Mouse (Mus musculus) kidney, embryonic 16.5 days (tissue): ENCODE measurements around the gene Sema4d. TPM values are rescaled to one million over a fixed set of nuclear protein-coding genes. Genes with fewer than 3 reads are reported as not detected.

Experiments
- ATAC-seq: fragments of 200-750 bp; cut with Nextera tagmentation; 2 replicates; pipeline ENCODE4 v1.8.0; 2017; ENCODE audit warnings: moderate TSS enrichment; ENCODE audit not compliant: low FRiP score, low TSS enrichment
- H3K27ac ChIP-seq: fragments of 300-500 bp; sonication (generic); 2 replicates; pipeline ENCODE4 v1.5.1; 2014; ENCODE audit warnings: low read length
- H3K27me3 ChIP-seq: fragments of 300-500 bp; sonication (generic); 2 replicates; pipeline ENCODE4 v1.6.1; 2014; ENCODE audit warnings: low read length, control low read depth, mixed read lengths; ENCODE audit not compliant: insufficient read depth
- H3K36me3 ChIP-seq: fragments of 300-500 bp; sonication (generic); 2 replicates; pipeline ENCODE4 v1.6.1; 2014; ENCODE audit warnings: low read length, control low read depth, mixed read lengths; ENCODE audit not compliant: insufficient read depth
- H3K4me1 ChIP-seq: fragments of 300-500 bp; sonication (generic); 2 replicates; pipeline ENCODE4 v1.6.1; 2014; ENCODE audit warnings: low read length, control low read depth, mixed read lengths; ENCODE audit not compliant: insufficient read depth
- H3K4me2 ChIP-seq: fragments of 300-500 bp; sonication (generic); replicated peaks from 2 replicates; pipeline ENCODE4 v1.6.1; 2014; ENCODE audit warnings: low read depth, low read length
- H3K4me3 ChIP-seq: fragments of 300-500 bp; sonication (generic); 2 replicates; pipeline ENCODE4 v1.5.1; 2014; ENCODE audit warnings: mild to moderate bottlenecking, low read length
- H3K9ac ChIP-seq: fragments of 300-500 bp; sonication (generic); replicated peaks from 2 replicates; pipeline ENCODE4 v1.6.1; 2014; ENCODE audit warnings: low read length
- H3K9me3 ChIP-seq: fragments of 300-500 bp; sonication (generic); 2 replicates; pipeline ENCODE4 v1.6.1; 2016; ENCODE audit warnings: low read length, control low read depth
- WGBS: fragments of 180-500 bp; shearing (Covaris S2); extraction: QIAGEN DNeasy Blood & Tissue Kit; methylation state at CpG from one replicate; pipeline ENCODE4 v1.1.7; 2014; 5-methylcytosine and 5-hydroxymethylcytosine counted together
- polyA plus RNA-seq: library from polyadenylated mRNA; unstranded; fragments of >200 nt; fragmentation: Nextera tagmentation; extraction: Ambion mirVana; gene quantifications from 2 replicates; pipeline ENCODE4 v1.2.1, GENCODE M21; 2015

The Sema4d gene
- polyA plus RNA-seq, 1 experiment from 2014 or later = 29.0 TPM

- no peaks in the 10 kb centered on the region for H3K27me3 ChIP-seq
- H3K4me2 ChIP-seq = no peak overlapping the region
- peaks cover 2% of the 10 kb centered on the region; the same call in 1 of the 2 replicates for H3K4me1 ChIP-seq
- H3K36me3 ChIP-seq = no peaks in the 10 kb centered on the region
- no peak overlapping the region for H3K9ac ChIP-seq
- ATAC-seq = no peak
- H3K27ac ChIP-seq = no peak overlapping the region
- H3K9me3 ChIP-seq = no peaks in the 10 kb centered on the region
- 49% methylated on average over 8 of the region's 8 CpGs for WGBS
- H3K4me3 ChIP-seq = no peak overlapping the region
Measured at GRCm38 (mm10) chr13:51797899-51798746, 4.6 kb upstream of the Sema4d start.

- WGBS = 50% methylated on average over 5 of the region's 7 CpGs
- Histone ChIP-seq H3K4me3 (peak overlapping the region; percentile 82), H3K4me1 (peaks cover 19% of the 10 kb centered on the region), H3K9me3 (no peaks in the 10 kb centered on the region), H3K4me2 (peak overlapping the region; percentile 90), H3K27ac (no peak overlapping the region), H3K9ac (no peak overlapping the region), H3K27me3 (peaks cover 17% of the 10 kb centered on the region), H3K36me3 (no peaks in the 10 kb centered on the region)
- no peak for ATAC-seq
Measured at GRCm38 (mm10) chr13:51793948-51794347, 401 bp upstream of the Sema4d start.

GRCm38 (mm10) chr13:51792729-51793424, 670 bp downstream of the Sema4d start:
- WGBS = 2% methylated on average over 43 of the region's 43 CpGs

GRCm38 (mm10) chr13:51792135-51792573, 1.4 kb downstream of the Sema4d start:
- H3K27me3 ChIP-seq = peaks cover 17% of the 10 kb centered on the region
- H3K4me3 ChIP-seq = peak overlapping the region; percentile 82
- 0 out of 2 replicates have a peak, but pooled peaks have one; percentile 25 for ATAC-seq
- H3K27ac ChIP-seq = no peak overlapping the region
- H3K9me3 ChIP-seq = no peaks in the 10 kb centered on the region
- WGBS = 28% methylated on average over 11 of the region's 11 CpGs
- H3K36me3 ChIP-seq = no peaks in the 10 kb centered on the region
- peak overlapping the region; percentile 90 for H3K4me2 ChIP-seq
- peaks cover 19% of the 10 kb centered on the region for H3K4me1 ChIP-seq
- peak overlapping the region; percentile 80 for H3K9ac ChIP-seq

More at GRCm38 (mm10) chr13:51792729-51793424, 670 bp downstream of the Sema4d start:
- Histone ChIP-seq H3K4me1 (peaks cover 19% of the 10 kb centered on the region), H3K4me2 (peak overlapping the region; percentile 90), H3K36me3 (no peaks in the 10 kb centered on the region), H3K4me3 (peak overlapping the region; percentile 82), H3K27me3 (peaks cover 17% of the 10 kb centered on the region), H3K9me3 (no peaks in the 10 kb centered on the region), H3K9ac (peak overlapping the region; percentile 80), H3K27ac (peak overlapping the region; percentile 35; the same call in 1 of the 2 replicates)
- peak; percentile 14; the same call in 1 of the 2 replicates for ATAC-seq

GRCm38 (mm10) chr13:51791604-51792003, 1.9 kb downstream of the Sema4d start:
- peak overlapping the region; percentile 80 for H3K9ac ChIP-seq
- ATAC-seq = peak; percentile 49; the same call in 1 of the 2 replicates
- peaks cover 17% of the 10 kb centered on the region for H3K27me3 ChIP-seq
- 68% methylated on average over 3 of the region's 3 CpGs for WGBS
- H3K4me2 ChIP-seq = peak overlapping the region; percentile 90
- H3K9me3 ChIP-seq = no peaks in the 10 kb centered on the region
- no peak overlapping the region for H3K27ac ChIP-seq
- H3K4me3 ChIP-seq = peak overlapping the region; percentile 82
- no peaks in the 10 kb centered on the region for H3K36me3 ChIP-seq
- H3K4me1 ChIP-seq = peaks cover 19% of the 10 kb centered on the region

GRCm38 (mm10) chr13:51790793-51791192, 2.8 kb downstream of the Sema4d start:
- no peak overlapping the region for H3K4me2 ChIP-seq
- H3K27me3 ChIP-seq = peaks cover 17% of the 10 kb centered on the region
- H3K9me3 ChIP-seq = no peaks in the 10 kb centered on the region
- H3K4me1 ChIP-seq = peaks cover 19% of the 10 kb centered on the region
- H3K9ac ChIP-seq = no peak overlapping the region
- H3K27ac ChIP-seq = no peak overlapping the region
- no peak for ATAC-seq
- WGBS = 66% methylated on average over 5 of the region's 5 CpGs
- no peak overlapping the region for H3K4me3 ChIP-seq
- H3K36me3 ChIP-seq = no peaks in the 10 kb centered on the region

- Histone ChIP-seq H3K4me2 (no peak overlapping the region), H3K27me3 (peaks cover 16% of the 10 kb centered on the region), H3K9me3 (no peaks in the 10 kb centered on the region), H3K4me1 (peaks cover 19% of the 10 kb centered on the region), H3K4me3 (no peak overlapping the region), H3K9ac (no peak overlapping the region), H3K27ac (no peak overlapping the region), H3K36me3 (no peaks in the 10 kb centered on the region)
- ATAC-seq = no peak
- WGBS = 39% methylated on average over 2 of the region's 2 CpGs
Measured at GRCm38 (mm10) chr13:51787858-51788257, 5.7 kb downstream of the Sema4d start.

GRCm38 (mm10) chr13:51786616-51787015, 6.9 kb downstream of the Sema4d start:
- H3K27ac ChIP-seq = no peak overlapping the region
- H3K9ac ChIP-seq = no peak overlapping the region
- WGBS = 80% methylated on average over 4 of the region's 4 CpGs
- ATAC-seq = no peak
- no peak overlapping the region for H3K4me3 ChIP-seq
- peaks cover 4% of the 10 kb centered on the region; the same call in 1 of the 2 replicates for H3K27me3 ChIP-seq
- H3K4me1 ChIP-seq = peaks cover 7% of the 10 kb centered on the region
- H3K9me3 ChIP-seq = no peaks in the 10 kb centered on the region
- H3K36me3 ChIP-seq = no peaks in the 10 kb centered on the region
- no peak overlapping the region for H3K4me2 ChIP-seq

- Histone ChIP-seq H3K4me3 (no peak overlapping the region), H3K27ac (no peak overlapping the region), H3K4me2 (no peak overlapping the region), H3K27me3 (no peaks in the 10 kb centered on the region), H3K9me3 (no peaks in the 10 kb centered on the region), H3K36me3 (no peaks in the 10 kb centered on the region), H3K9ac (no peak overlapping the region), H3K4me1 (peaks cover 9% of the 10 kb centered on the region)
- no peak for ATAC-seq
- WGBS = 89% methylated on average over 8 of the region's 8 CpGs
Measured at GRCm38 (mm10) chr13:51784476-51784875, 9.1 kb downstream of the Sema4d start.
